Mouse (Mus musculus) MEL (cell line): ENCODE results near the gene Fcamr. TPM values are rescaled to one million over a fixed set of nuclear protein-coding genes. Genes with fewer than 3 reads are reported as not detected.

Experiments
- DNase-seq: peaks from one replicate; pipeline ENCODE4 v3.0.0; 2011; ENCODE audit warnings: low read depth, low spot score
- H3K27ac ChIP-seq: 2 replicates; pipeline ENCODE4 v1.5.1; 2012; ENCODE audit warnings: low read depth, mild to moderate bottlenecking, control low read depth, low read length, moderate library complexity; ENCODE audit not compliant: control insufficient read depth
- H3K27me3 ChIP-seq, 2 experiments: fragments of 150-350 bp in 1 of 2; sonication (generic) in 1 of 2; 2 replicates each; pipeline ENCODE4 v1.6.1; 2012; ENCODE audit warnings: low read length in 2 of 2, mild to moderate bottlenecking in 2 of 2, improper control_type of control experiment in 1 of 2, moderate library complexity in 1 of 2; ENCODE audit not compliant: insufficient read depth in 2 of 2, control insufficient read depth in 1 of 2
- H3K36me3 ChIP-seq, 2 experiments: 2 replicates each; pipeline ENCODE4 v1.6.1; 2012 to 2014; ENCODE audit warnings: low read length in 2 of 2, improper control_type of control experiment in 1 of 2, inconsistent platforms in 1 of 2, mild to moderate bottlenecking in 1 of 2; ENCODE audit not compliant: insufficient read depth in 2 of 2, control insufficient read depth in 1 of 2
- H3K4me1 ChIP-seq, 2 experiments: fragments of 150-350 bp in 1 of 2; sonication (generic) in 1 of 2; 2 replicates each; pipeline ENCODE4 v1.6.1; 2012; ENCODE audit warnings: low read length in 2 of 2, improper control_type of control experiment in 1 of 2, mild to moderate bottlenecking in 1 of 2; ENCODE audit not compliant: insufficient read depth in 2 of 2, control insufficient read depth in 1 of 2
- H3K4me3 ChIP-seq, 2 experiments: fragments of 150-350 bp in 1 of 2; sonication (generic) in 1 of 2; 2 replicates each; pipeline ENCODE4 v1.5.1; 2012; ENCODE audit warnings: low read depth in 2 of 2, low read length in 2 of 2, mild to moderate bottlenecking in 2 of 2, moderate library complexity in 2 of 2, control low read depth in 1 of 2, improper control_type of control experiment in 1 of 2; ENCODE audit not compliant: control insufficient read depth in 1 of 2, insufficient read depth in 1 of 2
- H3K79me2 ChIP-seq: 2 replicates; pipeline ENCODE4 v1.6.1; 2012; ENCODE audit warnings: mild to moderate bottlenecking, low read length, moderate library complexity; ENCODE audit not compliant: control insufficient read depth, poor library complexity, insufficient read depth
- H3K9ac ChIP-seq: 2 replicates; pipeline ENCODE4 v1.6.1; 2012; ENCODE audit warnings: low read depth, mild to moderate bottlenecking, control low read depth, low read length, moderate library complexity; ENCODE audit not compliant: control insufficient read depth, poor library complexity, severe bottlenecking
- H3K9me3 ChIP-seq: fragments of 150-350 bp; sonication (generic); replicated peaks from 2 replicates; pipeline ENCODE4 v1.6.1; 2012; ENCODE audit warnings: mild to moderate bottlenecking, low read length, improper control_type of control experiment, moderate library complexity; ENCODE audit not compliant: insufficient read depth
- CTCF ChIP-seq, 3 experiments: IDR thresholded peaks in 2 of 3; conservative IDR thresholded peaks in 1 of 3; 2 replicates each; pipeline ENCODE4 v1.5.1; 2011 to 2012; ENCODE audit warnings: low read length in 3 of 3, low read depth in 2 of 3, mild to moderate bottlenecking in 2 of 3, improper control_type of control experiment in 1 of 3, inconsistent platforms in 1 of 3, mixed read lengths in 1 of 3, moderate library complexity in 1 of 3; ENCODE audit not compliant: control insufficient read depth in 1 of 3, insufficient read depth in 1 of 3, poor library complexity in 1 of 3, severe bottlenecking in 1 of 3
- E2F4 ChIP-seq: IDR thresholded peaks from 2 replicates; pipeline ENCODE4 v1.6.1; 2011; ENCODE audit warnings: low read depth, low read length, improper control_type of control experiment, borderline replicate concordance
- ELF1 ChIP-seq: IDR thresholded peaks from 2 replicates; pipeline ENCODE4 v1.6.1; 2014; ENCODE audit warnings: low read depth, mild to moderate bottlenecking, inconsistent platforms, low read length, improper control_type of control experiment, moderate library complexity
- ETS1 ChIP-seq: IDR thresholded peaks from 2 replicates; pipeline ENCODE4 v1.6.1; 2012; ENCODE audit warnings: low read depth, mild to moderate bottlenecking, inconsistent platforms, low read length, improper control_type of control experiment, moderate library complexity
- HCFC1 ChIP-seq: IDR thresholded peaks from 2 replicates; pipeline ENCODE4 v1.6.1; 2012; ENCODE audit warnings: low read depth, mild to moderate bottlenecking, inconsistent platforms, low read length, improper control_type of control experiment, moderate library complexity
- JUND ChIP-seq: IDR thresholded peaks from 2 replicates; pipeline ENCODE4 v1.6.1; 2011; ENCODE audit warnings: low read depth, mild to moderate bottlenecking, improper control_type of control experiment, low read length
- MYC ChIP-seq: IDR thresholded peaks from 2 replicates; pipeline ENCODE4 v1.6.1; 2011; ENCODE audit warnings: low read depth, mild to moderate bottlenecking, low read length, improper control_type of control experiment, moderate library complexity
- NRF1 ChIP-seq: IDR thresholded peaks from 2 replicates; pipeline ENCODE4 v1.6.1; 2014; ENCODE audit warnings: low read depth, mild to moderate bottlenecking, inconsistent platforms, low read length, improper control_type of control experiment, moderate library complexity; ENCODE audit not compliant: poor library complexity, insufficient read depth, severe bottlenecking
- POLR2AphosphoS2 ChIP-seq: IDR thresholded peaks from 2 replicates; pipeline ENCODE4 v1.6.1; 2011; ENCODE audit warnings: low read length, improper control_type of control experiment
- RAD21 ChIP-seq: IDR thresholded peaks from 2 replicates; pipeline ENCODE4 v1.6.1; 2011; ENCODE audit warnings: mild to moderate bottlenecking, low read depth, low read length, improper control_type of control experiment
- SMC3 ChIP-seq: IDR thresholded peaks from 2 replicates; pipeline ENCODE4 v1.6.1; 2011; ENCODE audit warnings: low read depth, low read length, improper control_type of control experiment
- TAL1 ChIP-seq: IDR thresholded peaks from 2 replicates; pipeline ENCODE4 v1.6.1; 2012; ENCODE audit warnings: mild to moderate bottlenecking, inconsistent platforms, low read length, moderate library complexity, mixed read lengths
- UBTF ChIP-seq: IDR thresholded peaks from 2 replicates; pipeline ENCODE4 v1.6.1; 2012; ENCODE audit warnings: low read depth, mild to moderate bottlenecking, inconsistent platforms, low read length, improper control_type of control experiment, moderate library complexity, borderline replicate concordance; ENCODE audit not compliant: insufficient read depth
- USF1 ChIP-seq: IDR thresholded peaks from 2 replicates; pipeline ENCODE4 v1.6.1; 2014; ENCODE audit warnings: low read depth, mild to moderate bottlenecking, inconsistent platforms, low read length, improper control_type of control experiment, moderate library complexity
- ZC3H11A ChIP-seq: IDR thresholded peaks from 2 replicates; pipeline ENCODE4 v1.6.1; 2012; ENCODE audit warnings: low read depth, mild to moderate bottlenecking, inconsistent platforms, low read length, improper control_type of control experiment
- polyA plus RNA-seq, 2 experiments: library from polyadenylated mRNA; stranded (reverse) in 1 of 2; unstranded in 1 of 2; fragments of >175 nt in 1 of 2; fragments of >200 nt in 1 of 2; gene quantifications; 2 replicates each; pipeline versions ENCODE4 v1.2.1 to v1.2.4; 2012; ENCODE audit warnings: low replicate concordance in 2 of 2, low read depth in 1 of 2; ENCODE audit not compliant: insufficient read length in 2 of 2, insufficient read depth in 1 of 2, missing spikeins in 1 of 2
- total RNA-seq: library from RNA; depleted of rRNA; stranded (reverse); fragments of 300-350 nt; gene quantifications from 2 replicates; pipeline ENCODE4 v1.2.3, GENCODE M21; 2012

Gene Fcamr
- total and polyA plus RNA-seq, 3 experiments, result not detected

- Histone ChIP-seq H3K79me2 (no peaks in the 10 kb centered on the region), H3K36me3 (no peaks in the 10 kb centered on the region), H3K27me3 (peaks cover 0 to 13% of the 10 kb centered on the region in 2 experiments; a peak in 3 of 4 replicates), H3K9ac (no peak overlapping the region), H3K4me3 (no peak overlapping the region), H3K27ac (no peak overlapping the region), H3K4me1 (no peaks in the 10 kb centered on the region), H3K9me3 (no peaks in the 10 kb centered on the region)
- TF ChIP-seq USF1, result peak; percentile 55
- no peak for TF ChIP-seq E2F4
- no peak for DNase-seq
Observed at GRCm38 (mm10) chr1:130779867-130780266, 20.8 kb upstream of the Fcamr start.

- peak; percentile 38 for DNase-seq
Observed at GRCm38 (mm10) chr1:130784054-130784453, 16.6 kb upstream of the Fcamr start.

GRCm38 (mm10) chr1:130787001-130787400 is 13.7 kb upstream of the Fcamr start:
- DNase-seq, result peak; percentile 17
- H3K27ac ChIP-seq, result no peak overlapping the region
- no peak overlapping the region for H3K9ac ChIP-seq
- no peaks in the 10 kb centered on the region for H3K79me2 ChIP-seq
- no peak overlapping the region for H3K4me3 ChIP-seq
- H3K9me3 ChIP-seq, result no peaks in the 10 kb centered on the region
- peaks cover 0 to 6% of the 10 kb centered on the region in 2 experiments for H3K27me3 ChIP-seq
- peak; percentile 40 for TF ChIP-seq SMC3
- no peak for TF ChIP-seq TAL1
- no peak for TF ChIP-seq HCFC1
- TF ChIP-seq JUND, result no peak
- no peak for TF ChIP-seq MYC
- TF ChIP-seq CTCF (IDR thresholded peaks at IDR 0.05 in 2 of 3, conservative IDR thresholded peaks at IDR 0.05 in 1 of 3; ENCODE audit: control insufficient read depth in 1 of 3, insufficient read depth in 1 of 3, low read depth in 2 of 3, low read length in 3 of 3, poor library complexity in 1 of 3, severe bottlenecking in 1 of 3), result peak in 2 of 3 experiments; percentile 18 to 41; a peak in 3 of 6 replicates
- H3K4me1 ChIP-seq, result no peaks in the 10 kb centered on the region
- no peaks in the 10 kb centered on the region for H3K36me3 ChIP-seq

More at GRCm38 (mm10) chr1:130784054-130784453, 16.6 kb upstream of the Fcamr start:
- Histone ChIP-seq H3K79me2 (no peaks in the 10 kb centered on the region), H3K4me3 (no peak overlapping the region), H3K9ac (no peak overlapping the region), H3K4me1 (no peaks in the 10 kb centered on the region), H3K27ac (no peak overlapping the region), H3K9me3 (no peaks in the 10 kb centered on the region), H3K27me3 (peaks cover 0 to 14% of the 10 kb centered on the region in 2 experiments), H3K36me3 (no peaks in the 10 kb centered on the region)
- TF ChIP-seq NRF1, result no peak
- no peak for TF ChIP-seq ELF1
- TF ChIP-seq CTCF (IDR thresholded peaks at IDR 0.05 in 2 of 3, conservative IDR thresholded peaks at IDR 0.05 in 1 of 3; ENCODE audit: control insufficient read depth in 1 of 3, insufficient read depth in 1 of 3, low read depth in 2 of 3, low read length in 3 of 3, poor library complexity in 1 of 3, severe bottlenecking in 1 of 3), result peak; percentile 21 to 63 (median 56); a peak in 5 of 6 replicates
- no peak for TF ChIP-seq POLR2AphosphoS2
- peak; percentile 76 for TF ChIP-seq SMC3
- TF ChIP-seq UBTF, result no peak
- no peak for TF ChIP-seq ETS1
- TF ChIP-seq ZC3H11A, result peak; percentile 45
- peak; percentile 52 for TF ChIP-seq RAD21
